Mouse (Mus musculus): ENCODE data around the gene Epha3. TPM values are rescaled to one million over a fixed set of nuclear protein-coding genes. Genes with fewer than 3 reads are reported as not detected.

Gene Epha3
- 0.53 and 0.98 TPM in 2 replicates for polyA plus RNA-seq (2012; rRNA removed)

DNA sequence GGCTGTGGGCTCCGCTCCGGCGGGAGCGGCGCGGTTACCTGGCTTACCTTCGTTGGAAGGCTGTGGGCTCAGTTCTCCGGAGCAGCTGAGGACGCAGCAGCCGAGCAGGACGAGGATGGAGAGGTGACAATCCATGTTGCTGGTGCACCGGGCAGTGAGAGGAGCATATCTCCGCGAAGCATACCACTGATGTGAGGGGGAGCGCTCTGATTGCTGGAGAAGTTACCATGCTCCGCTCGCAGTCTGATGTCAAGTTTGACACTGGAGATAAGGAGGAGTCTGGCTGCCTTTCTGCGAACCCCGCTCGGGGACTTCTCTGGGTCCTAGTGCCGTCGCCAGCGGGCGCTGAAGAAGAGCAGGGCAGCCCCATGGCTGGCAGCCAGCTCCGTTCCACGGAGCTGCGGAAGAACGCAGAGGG, at the start of gene Epha3:
Gene Epha3 (minus strand): TSS at position 263 of the 418 bp plus-strand sequence.
- Histone ChIP-seq H3K27me3 (ENCODE audit: control insufficient read depth, insufficient read depth, low read length) (no peaks in the 10 kb centered on the region), H3K36me3 (ENCODE audit: control insufficient read depth, insufficient read depth, low read length) (no peaks in the 10 kb centered on the region), H3K4me1 (ENCODE audit: control insufficient read depth, insufficient read depth, insufficient read length) (no peaks in the 10 kb centered on the region), H3K27ac (ENCODE audit: insufficient read depth, low read length) (no peak within 1 kb of the TSS), H3K4me3 (ENCODE audit: extremely low read depth, insufficient read depth, insufficient read length) (peak within 1 kb of the TSS; percentile 49; the same call in 1 of the 2 replicates)
- DNase-seq (ENCODE audit: low read depth in 1 of 2, low spot score in 2 of 2): no peak
- TF ChIP-seq CTCF (IDR thresholded peaks at IDR 0.05; ENCODE audit: extremely low read depth, insufficient read depth, insufficient read length, insufficient replicate concordance) (no peak), POLR2A (IDR thresholded peaks at IDR 0.05; ENCODE audit: low read depth, low read length) (no peak)
- 2% methylated on average over 28 of the region's 28 CpGs for WGBS

DNA sequence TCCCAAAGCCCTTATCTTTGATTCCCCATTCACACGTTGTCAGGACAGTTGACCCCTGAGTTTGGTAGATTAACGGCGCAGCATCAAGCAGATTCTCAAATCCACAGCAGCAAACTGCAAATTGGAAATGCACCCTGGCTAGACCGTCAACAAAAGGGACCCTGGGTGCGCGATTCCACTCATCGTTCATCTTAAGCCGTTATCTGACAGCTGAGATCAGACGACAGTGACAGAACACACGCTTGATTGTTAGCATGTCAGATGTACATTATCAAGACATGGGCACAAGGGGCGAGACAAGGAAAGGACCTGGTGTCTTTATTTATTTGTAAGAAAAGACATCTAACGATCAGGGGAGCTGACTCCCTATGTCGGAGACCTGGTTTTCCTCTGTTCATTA, 39.5 kb upstream of the Epha3 start:
- TF ChIP-seq POLR2A (IDR thresholded peaks at IDR 0.05; ENCODE audit: low read depth, low read length): no peak
- no peak for TF ChIP-seq CTCF (IDR thresholded peaks at IDR 0.05; ENCODE audit: extremely low read depth, insufficient read depth, insufficient read length, insufficient replicate concordance)
- H3K4me1 ChIP-seq (ENCODE audit: control insufficient read depth, insufficient read depth, insufficient read length): no peaks in the 10 kb centered on the region
- H3K27ac ChIP-seq (ENCODE audit: insufficient read depth, low read length): no peak overlapping the region
- H3K4me3 ChIP-seq (ENCODE audit: extremely low read depth, insufficient read depth, insufficient read length): no peak overlapping the region
- no peaks in the 10 kb centered on the region for H3K36me3 ChIP-seq (ENCODE audit: control insufficient read depth, insufficient read depth, low read length)
- no peak for DNase-seq (ENCODE audit: low read depth in 1 of 2, low spot score in 2 of 2)
- WGBS: 84% methylated on average over 13 of the region's 13 CpGs
- H3K27me3 ChIP-seq (ENCODE audit: control insufficient read depth, insufficient read depth, low read length): no peaks in the 10 kb centered on the region

DNA sequence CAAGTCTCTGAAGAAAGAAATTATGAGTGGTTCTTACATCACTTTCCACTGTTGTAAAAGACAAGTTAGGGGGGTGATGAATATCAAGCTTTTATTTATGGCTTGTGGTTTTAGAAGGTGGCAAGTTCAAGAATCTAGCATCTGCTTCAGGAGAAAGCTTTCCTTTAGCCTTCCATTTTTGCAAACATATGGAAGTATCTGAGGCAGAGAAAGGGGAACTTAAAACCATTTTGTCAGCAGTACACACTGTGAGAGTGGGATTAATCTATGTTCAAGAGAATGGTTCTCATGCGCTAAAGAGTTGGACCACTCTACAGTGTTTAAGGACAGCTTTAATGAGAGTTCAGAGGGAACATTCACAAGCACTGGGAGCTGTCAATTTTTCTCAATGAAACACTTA, 17.2 kb upstream of the Epha3 start:
- Histone ChIP-seq H3K4me1 (ENCODE audit: control insufficient read depth, insufficient read depth, insufficient read length) (no peaks in the 10 kb centered on the region), H3K27me3 (ENCODE audit: control insufficient read depth, insufficient read depth, low read length) (no peaks in the 10 kb centered on the region), H3K4me3 (ENCODE audit: extremely low read depth, insufficient read depth, insufficient read length) (no peak overlapping the region), H3K27ac (ENCODE audit: insufficient read depth, low read length) (no peak overlapping the region), H3K36me3 (ENCODE audit: control insufficient read depth, insufficient read depth, low read length) (no peaks in the 10 kb centered on the region)
- no peak for DNase-seq (ENCODE audit: low read depth in 1 of 2, low spot score in 2 of 2)
- TF ChIP-seq POLR2A (IDR thresholded peaks at IDR 0.05; ENCODE audit: low read depth, low read length) (no peak), CTCF (IDR thresholded peaks at IDR 0.05; ENCODE audit: extremely low read depth, insufficient read depth, insufficient read length, insufficient replicate concordance) (no peak)
- 25% methylated on average over 1 of the region's 1 CpGs for WGBS

DNA sequence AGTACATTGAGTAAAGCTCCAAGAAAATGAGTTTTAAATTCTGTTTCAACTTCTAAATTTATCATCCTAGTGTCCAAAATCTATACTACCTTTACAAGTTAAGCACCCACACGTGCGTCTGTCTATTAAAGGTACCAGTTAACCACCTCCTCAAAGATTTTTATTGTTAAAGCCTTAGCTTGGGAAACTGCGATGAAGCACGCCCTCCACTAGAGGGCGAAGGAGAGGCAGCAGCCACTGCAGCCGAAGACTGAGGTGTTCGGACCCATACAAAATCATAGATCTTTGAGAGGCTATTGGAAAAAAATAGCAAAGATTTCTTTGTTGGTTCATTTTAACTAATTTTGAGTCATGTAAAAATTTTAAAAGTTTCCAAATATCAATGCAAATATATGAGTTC, 8.3 kb upstream of the Epha3 start:
- no peak for DNase-seq (ENCODE audit: low read depth in 1 of 2, low spot score in 2 of 2)

DNA sequence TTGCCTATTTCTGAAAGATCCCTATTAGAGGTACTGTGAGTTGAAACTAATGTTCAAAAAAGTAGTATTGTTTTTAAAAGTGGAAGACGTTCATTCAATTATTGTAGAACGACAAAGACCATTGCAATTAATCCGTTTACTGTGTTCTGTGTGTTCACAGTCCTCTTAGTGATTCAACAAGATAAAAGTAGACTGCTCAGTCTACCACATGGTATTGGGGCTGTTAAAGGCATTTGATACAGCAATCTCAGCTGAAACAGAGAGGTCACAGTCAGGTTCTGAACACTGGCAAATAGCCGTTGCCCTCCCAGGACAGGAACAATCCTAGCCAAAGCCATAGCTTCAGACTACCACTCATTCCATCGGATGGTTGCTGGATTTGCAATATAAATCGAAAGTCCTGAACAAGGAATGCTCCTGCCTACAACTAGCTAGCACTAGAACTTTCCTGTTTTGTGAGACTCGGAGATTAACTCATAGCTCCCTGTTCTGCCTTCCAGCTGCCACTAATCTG, 545 bp upstream of the Epha3 start:
- Histone ChIP-seq H3K4me3 (ENCODE audit: extremely low read depth, insufficient read depth, insufficient read length) (no peak overlapping the region), H3K27ac (ENCODE audit: insufficient read depth, low read length) (no peak overlapping the region), H3K27me3 (ENCODE audit: control insufficient read depth, insufficient read depth, low read length) (no peaks in the 10 kb centered on the region), H3K4me1 (ENCODE audit: control insufficient read depth, insufficient read depth, insufficient read length) (no peaks in the 10 kb centered on the region), H3K36me3 (ENCODE audit: control insufficient read depth, insufficient read depth, low read length) (no peaks in the 10 kb centered on the region)
- no peak for DNase-seq (ENCODE audit: low read depth in 1 of 2, low spot score in 2 of 2)
- WGBS: 49% methylated on average over 7 of the region's 7 CpGs
- TF ChIP-seq POLR2A (IDR thresholded peaks at IDR 0.05; ENCODE audit: low read depth, low read length) (no peak), CTCF (IDR thresholded peaks at IDR 0.05; ENCODE audit: extremely low read depth, insufficient read depth, insufficient read length, insufficient replicate concordance) (no peak)

More for the DNA sequence above, 8.3 kb upstream of the Epha3 start:
- H3K27ac ChIP-seq (ENCODE audit: insufficient read depth, low read length): no peak overlapping the region
- no peaks in the 10 kb centered on the region for H3K36me3 ChIP-seq (ENCODE audit: control insufficient read depth, insufficient read depth, low read length)
- H3K4me1 ChIP-seq (ENCODE audit: control insufficient read depth, insufficient read depth, insufficient read length): no peaks in the 10 kb centered on the region
- no peak overlapping the region for H3K4me3 ChIP-seq (ENCODE audit: extremely low read depth, insufficient read depth, insufficient read length)
- H3K27me3 ChIP-seq (ENCODE audit: control insufficient read depth, insufficient read depth, low read length): no peaks in the 10 kb centered on the region
- TF ChIP-seq POLR2A (IDR thresholded peaks at IDR 0.05; ENCODE audit: low read depth, low read length) (no peak), CTCF (IDR thresholded peaks at IDR 0.05; ENCODE audit: extremely low read depth, insufficient read depth, insufficient read length, insufficient replicate concordance) (peak; percentile 22; the same call in 1 of the 2 replicates)
- 12% methylated on average over 7 of the region's 7 CpGs for WGBS

DNA sequence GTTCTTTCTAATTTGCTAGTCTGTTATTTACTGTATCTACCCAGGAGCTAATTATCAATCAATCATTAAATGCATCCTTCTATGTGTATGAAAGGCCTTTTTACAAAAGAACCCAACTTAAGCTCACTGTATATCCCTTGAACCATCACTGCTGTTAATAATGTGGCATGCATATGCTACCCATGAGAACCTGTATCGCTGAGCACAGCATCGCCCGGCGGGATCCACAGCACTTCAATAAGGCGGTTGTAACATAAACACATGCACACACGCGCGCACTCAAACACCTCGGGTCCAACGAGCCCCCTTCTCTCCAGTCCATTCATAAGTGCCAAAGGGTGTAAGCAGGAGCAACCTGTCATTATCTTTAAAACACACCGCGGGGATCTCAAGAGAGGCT, 794 bp downstream of the Epha3 start:
- Histone ChIP-seq H3K4me1 (ENCODE audit: control insufficient read depth, insufficient read depth, insufficient read length) (no peaks in the 10 kb centered on the region), H3K4me3 (ENCODE audit: extremely low read depth, insufficient read depth, insufficient read length) (no peak overlapping the region), H3K27ac (ENCODE audit: insufficient read depth, low read length) (no peak overlapping the region), H3K36me3 (ENCODE audit: control insufficient read depth, insufficient read depth, low read length) (no peaks in the 10 kb centered on the region), H3K27me3 (ENCODE audit: control insufficient read depth, insufficient read depth, low read length) (no peaks in the 10 kb centered on the region)
- no peak for DNase-seq (ENCODE audit: low read depth in 1 of 2, low spot score in 2 of 2)
- TF ChIP-seq CTCF (IDR thresholded peaks at IDR 0.05; ENCODE audit: extremely low read depth, insufficient read depth, insufficient read length, insufficient replicate concordance): no peak
- no peak for TF ChIP-seq POLR2A (IDR thresholded peaks at IDR 0.05; ENCODE audit: low read depth, low read length)
- 13% methylated on average over 12 of the region's 12 CpGs for WGBS

DNA sequence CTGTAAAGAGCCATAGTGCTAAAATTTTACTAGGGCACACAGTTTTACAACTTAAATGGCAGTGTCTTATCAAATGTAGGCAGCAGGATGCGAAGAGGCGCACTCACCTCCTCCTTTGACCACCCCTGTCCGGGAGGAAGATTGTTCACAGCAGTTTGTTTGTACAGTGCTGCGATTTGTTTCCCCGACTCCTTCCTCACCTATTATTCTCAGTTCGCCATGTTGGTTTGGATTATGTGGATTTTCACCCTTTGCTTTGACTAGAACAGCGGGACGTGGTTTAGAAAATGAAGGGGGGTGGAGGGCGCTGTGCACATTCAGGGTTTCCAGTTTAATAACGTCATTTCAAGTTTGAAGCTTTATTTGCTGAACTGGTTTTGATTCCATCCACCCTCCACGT, 6.4 kb downstream of the Epha3 start:
- 0 out of 2 replicates have a peak, but pooled peaks cover 1% of the 10 kb centered on the region for H3K27me3 ChIP-seq (ENCODE audit: control insufficient read depth, insufficient read depth, low read length)
- WGBS: 5% methylated on average over 11 of the region's 11 CpGs
- no peak for DNase-seq (ENCODE audit: low read depth in 1 of 2, low spot score in 2 of 2)
- TF ChIP-seq CTCF (IDR thresholded peaks at IDR 0.05; ENCODE audit: extremely low read depth, insufficient read depth, insufficient read length, insufficient replicate concordance) (no peak), POLR2A (IDR thresholded peaks at IDR 0.05; ENCODE audit: low read depth, low read length) (no peak)
- no peak overlapping the region for H3K27ac ChIP-seq (ENCODE audit: insufficient read depth, low read length)
- H3K4me3 ChIP-seq (ENCODE audit: extremely low read depth, insufficient read depth, insufficient read length): no peak overlapping the region
- H3K36me3 ChIP-seq (ENCODE audit: control insufficient read depth, insufficient read depth, low read length): no peaks in the 10 kb centered on the region
- H3K4me1 ChIP-seq (ENCODE audit: control insufficient read depth, insufficient read depth, insufficient read length): no peaks in the 10 kb centered on the region
